Mouse (Mus musculus): ENCODE data around the gene Mbnl2. TPM values are rescaled to one million over a fixed set of nuclear protein-coding genes. Genes with fewer than 3 reads are reported as not detected.

Gene Mbnl2
- polyA plus RNA-seq, 1 experiment from 2014 or later, result 163 TPM

- H3K9me3 ChIP-seq, result no peaks in the 10 kb centered on the region
- H3K4me2 ChIP-seq, result no peak overlapping the region
- 82% methylated on average over 9 of the region's 9 CpGs for WGBS
- no peak for ATAC-seq (ENCODE audit: insufficient number of reproducible peaks, low FRiP score, low TSS enrichment, low read depth)
- H3K27ac ChIP-seq, result no peak overlapping the region
- H3K27me3 ChIP-seq, result no peaks in the 10 kb centered on the region
- H3K36me3 ChIP-seq, result peaks cover 52% of the 10 kb centered on the region
- H3K9ac ChIP-seq, result no peak overlapping the region
- H3K4me3 ChIP-seq, result no peak overlapping the region
- peaks cover 11% of the 10 kb centered on the region; the same call in 1 of the 2 replicates for H3K4me1 ChIP-seq
Observed at GRCm38 (mm10) chr14:120395501-120395900, 120.0 kb downstream of the Mbnl2 start.

- ATAC-seq (ENCODE audit: insufficient number of reproducible peaks, low FRiP score, low TSS enrichment, low read depth), result peak; percentile 80; the same call in 1 of the 2 replicates
- Histone ChIP-seq H3K4me2 (no peak overlapping the region), H3K4me3 (no peak overlapping the region), H3K4me1 (peaks cover 11% of the 10 kb centered on the region; the same call in 1 of the 2 replicates), H3K27ac (peak overlapping the region; percentile 27; the same call in 1 of the 2 replicates), H3K36me3 (peaks cover 51% of the 10 kb centered on the region), H3K9me3 (no peaks in the 10 kb centered on the region), H3K9ac (no peak overlapping the region), H3K27me3 (no peaks in the 10 kb centered on the region)
- WGBS, result 36% methylated on average over 10 of the region's 10 CpGs
Observed at GRCm38 (mm10) chr14:120397871-120398647, 122.6 kb downstream of the Mbnl2 start.

GRCm38 (mm10) chr14:120399614-120400013 lies 124.1 kb downstream of the Mbnl2 start:
- Histone ChIP-seq H3K9me3 (no peaks in the 10 kb centered on the region), H3K27me3 (no peaks in the 10 kb centered on the region), H3K36me3 (peaks cover 52% of the 10 kb centered on the region), H3K4me3 (no peak overlapping the region), H3K4me2 (no peak overlapping the region), H3K4me1 (peaks cover 11% of the 10 kb centered on the region; the same call in 1 of the 2 replicates), H3K27ac (peak overlapping the region; percentile 17; the same call in 1 of the 2 replicates), H3K9ac (no peak overlapping the region)
- WGBS, result 37% methylated on average over 6 of the region's 6 CpGs
- ATAC-seq (ENCODE audit: insufficient number of reproducible peaks, low FRiP score, low TSS enrichment, low read depth), result 0 out of 2 replicates have a peak, but pooled peaks have one; percentile 48

GRCm38 (mm10) chr14:120401158-120401557 lies 125.7 kb downstream of the Mbnl2 start:
- no peak overlapping the region for H3K27ac ChIP-seq
- ATAC-seq (ENCODE audit: insufficient number of reproducible peaks, low FRiP score, low TSS enrichment, low read depth), result no peak
- no peak overlapping the region for H3K4me3 ChIP-seq
- peaks cover 15% of the 10 kb centered on the region; the same call in 1 of the 2 replicates for H3K4me1 ChIP-seq
- H3K9me3 ChIP-seq, result no peaks in the 10 kb centered on the region
- H3K9ac ChIP-seq, result no peak overlapping the region
- peaks cover 62% of the 10 kb centered on the region for H3K36me3 ChIP-seq
- H3K4me2 ChIP-seq, result no peak overlapping the region
- H3K27me3 ChIP-seq, result no peaks in the 10 kb centered on the region
- 93% methylated on average over 15 of the region's 15 CpGs for WGBS

GRCm38 (mm10) chr14:120402715-120403114 lies 127.2 kb downstream of the Mbnl2 start:
- Histone ChIP-seq H3K27me3 (no peaks in the 10 kb centered on the region), H3K27ac (no peak overlapping the region), H3K4me2 (no peak overlapping the region), H3K9ac (no peak overlapping the region), H3K9me3 (no peaks in the 10 kb centered on the region), H3K4me3 (no peak overlapping the region), H3K36me3 (peaks cover 58% of the 10 kb centered on the region), H3K4me1 (peaks cover 15% of the 10 kb centered on the region; the same call in 1 of the 2 replicates)
- WGBS, result 94% methylated on average over 9 of the region's 9 CpGs
- ATAC-seq (ENCODE audit: insufficient number of reproducible peaks, low FRiP score, low TSS enrichment, low read depth), result no peak

GRCm38 (mm10) chr14:120404364-120404763 lies 128.9 kb downstream of the Mbnl2 start:
- WGBS, result 90% methylated on average over 7 of the region's 7 CpGs
- Histone ChIP-seq H3K4me2 (no peak overlapping the region), H3K9ac (no peak overlapping the region), H3K4me1 (peaks cover 11% of the 10 kb centered on the region; the same call in 1 of the 2 replicates), H3K27ac (no peak overlapping the region), H3K27me3 (no peaks in the 10 kb centered on the region), H3K4me3 (no peak overlapping the region), H3K36me3 (peaks cover 63% of the 10 kb centered on the region), H3K9me3 (no peaks in the 10 kb centered on the region)
- ATAC-seq (ENCODE audit: insufficient number of reproducible peaks, low FRiP score, low TSS enrichment, low read depth), result no peak

GRCm38 (mm10) chr14:120404811-120405582 lies 129.5 kb downstream of the Mbnl2 start:
- Histone ChIP-seq H3K9me3 (no peaks in the 10 kb centered on the region), H3K27ac (peak overlapping the region; percentile 24; the same call in 1 of the 2 replicates), H3K27me3 (no peaks in the 10 kb centered on the region), H3K36me3 (peaks cover 63% of the 10 kb centered on the region), H3K9ac (no peak overlapping the region), H3K4me1 (peaks cover 6% of the 10 kb centered on the region; the same call in 1 of the 2 replicates), H3K4me3 (no peak overlapping the region), H3K4me2 (no peak overlapping the region)
- no peak for ATAC-seq (ENCODE audit: insufficient number of reproducible peaks, low FRiP score, low TSS enrichment, low read depth)
- 78% methylated on average over 17 of the region's 17 CpGs for WGBS

GRCm38 (mm10) chr14:120405597-120405996 lies 130.1 kb downstream of the Mbnl2 start:
- Histone ChIP-seq H3K4me2 (no peak overlapping the region), H3K9ac (no peak overlapping the region), H3K4me1 (peaks cover 4% of the 10 kb centered on the region; the same call in 1 of the 2 replicates), H3K27me3 (no peaks in the 10 kb centered on the region), H3K27ac (0 out of 2 replicates have a peak overlapping the region, but pooled peaks have one; percentile 5), H3K9me3 (no peaks in the 10 kb centered on the region), H3K4me3 (no peak overlapping the region), H3K36me3 (peaks cover 66% of the 10 kb centered on the region)
- 88% methylated on average over 3 of the region's 3 CpGs for WGBS
- ATAC-seq (ENCODE audit: insufficient number of reproducible peaks, low FRiP score, low TSS enrichment, low read depth), result no peak

- Histone ChIP-seq H3K27ac (peak overlapping the region; percentile 43; the same call in 1 of the 2 replicates), H3K9ac (no peak overlapping the region), H3K9me3 (no peaks in the 10 kb centered on the region), H3K27me3 (no peaks in the 10 kb centered on the region), H3K4me3 (no peak overlapping the region), H3K36me3 (peaks cover 64% of the 10 kb centered on the region), H3K4me1 (peaks cover 4% of the 10 kb centered on the region; the same call in 1 of the 2 replicates), H3K4me2 (no peak overlapping the region)
- WGBS, result 71% methylated on average over 6 of the region's 6 CpGs
- ATAC-seq (ENCODE audit: insufficient number of reproducible peaks, low FRiP score, low TSS enrichment, low read depth), result no peak
Observed at GRCm38 (mm10) chr14:120406271-120406670, 130.8 kb downstream of the Mbnl2 start.

- no peaks in the 10 kb centered on the region for H3K27me3 ChIP-seq
- H3K4me3 ChIP-seq, result no peak overlapping the region
- ATAC-seq (ENCODE audit: insufficient number of reproducible peaks, low FRiP score, low TSS enrichment, low read depth), result no peak
- H3K9me3 ChIP-seq, result no peaks in the 10 kb centered on the region
- no peak overlapping the region for H3K9ac ChIP-seq
- peaks cover 65% of the 10 kb centered on the region for H3K36me3 ChIP-seq
- H3K4me2 ChIP-seq, result no peak overlapping the region
- H3K4me1 ChIP-seq, result peaks cover 4% of the 10 kb centered on the region; the same call in 1 of the 2 replicates
- no peak overlapping the region for H3K27ac ChIP-seq
- WGBS, result 52% methylated on average over 8 of the region's 8 CpGs
Observed at GRCm38 (mm10) chr14:120406820-120407219, 131.4 kb downstream of the Mbnl2 start.

- WGBS, result 93% methylated on average over 10 of the region's 10 CpGs
- peaks cover 64% of the 10 kb centered on the region for H3K36me3 ChIP-seq
Observed at GRCm38 (mm10) chr14:120409854-120410253, 134.4 kb downstream of the Mbnl2 start.

More at GRCm38 (mm10) chr14:120409854-120410253, 134.4 kb downstream of the Mbnl2 start:
- H3K27ac ChIP-seq, result no peak overlapping the region
- no peak for ATAC-seq (ENCODE audit: insufficient number of reproducible peaks, low FRiP score, low TSS enrichment, low read depth)
- H3K4me3 ChIP-seq, result no peak overlapping the region
- peaks cover 4% of the 10 kb centered on the region; the same call in 1 of the 2 replicates for H3K4me1 ChIP-seq
- H3K9me3 ChIP-seq, result no peaks in the 10 kb centered on the region
- H3K27me3 ChIP-seq, result no peaks in the 10 kb centered on the region
- no peak overlapping the region for H3K4me2 ChIP-seq
- no peak overlapping the region for H3K9ac ChIP-seq
